Mouse (Mus musculus) heart, embryonic 16.5 days (tissue): ENCODE results near the gene Hadha. TPM values are rescaled to one million over a fixed set of nuclear protein-coding genes. Genes with fewer than 3 reads are reported as not detected.

Experiments used
- ATAC-seq: fragments of 200-750 bp; cut with Nextera tagmentation; replicated peaks from 2 replicates; pipeline ENCODE4 v1.8.0; 2017; ENCODE audit warnings: moderate number of reproducible peaks; ENCODE audit not compliant: insufficient read depth, low FRiP score; ENCODE audit errors: extremely low read depth
- H3K27ac ChIP-seq: fragments of 300-500 bp; sonication (generic); 2 replicates; pipeline ENCODE4 v1.5.1; 2014; ENCODE audit warnings: mild to moderate bottlenecking, low read length, control low read depth, moderate library complexity
- H3K27me3 ChIP-seq: fragments of 300-500 bp; sonication (generic); 2 replicates; pipeline ENCODE4 v1.6.1; 2014; ENCODE audit warnings: low read length, mixed read lengths; ENCODE audit not compliant: control insufficient read depth, insufficient read depth
- H3K36me3 ChIP-seq: fragments of 300-500 bp; sonication (generic); 2 replicates; pipeline ENCODE4 v1.6.1; 2014; ENCODE audit not compliant: control insufficient read depth, insufficient read depth
- H3K4me1 ChIP-seq: fragments of 300-500 bp; sonication (generic); 2 replicates; pipeline ENCODE4 v1.6.1; 2014; ENCODE audit warnings: low read length, mixed read lengths; ENCODE audit not compliant: control insufficient read depth, insufficient read depth
- H3K4me2 ChIP-seq: fragments of 300-500 bp; sonication (generic); 2 replicates; pipeline ENCODE4 v1.6.1; 2014; ENCODE audit warnings: low read depth, mild to moderate bottlenecking, control low read depth, low read length
- H3K4me3 ChIP-seq: fragments of 300-500 bp; sonication (generic); 2 replicates; pipeline ENCODE4 v1.5.1; 2014; ENCODE audit warnings: mild to moderate bottlenecking, control low read depth, low read length
- H3K9ac ChIP-seq: fragments of 300-500 bp; sonication (generic); 2 replicates; pipeline ENCODE4 v1.6.1; 2014; ENCODE audit warnings: low read length, control low read depth
- H3K9me3 ChIP-seq: fragments of 300-500 bp; sonication (generic); replicated peaks from 2 replicates; pipeline ENCODE4 v1.6.1; 2016; ENCODE audit warnings: low read length; ENCODE audit not compliant: control insufficient read depth
- WGBS: fragments of 180-500 bp; shearing (Covaris S2); extraction: QIAGEN DNeasy Blood & Tissue Kit; methylation state at CpG from one replicate; pipeline ENCODE4 v1.1.7; 2014; 5-methylcytosine and 5-hydroxymethylcytosine counted together
- polyA plus RNA-seq: library from polyadenylated mRNA; unstranded; fragments of >200 nt; fragmentation: Nextera tagmentation; extraction: Ambion mirVana; gene quantifications from 2 replicates; pipeline ENCODE4 v1.2.1, GENCODE M21; 2015

Gene Hadha
- polyA plus RNA-seq, 1 experiment from 2014 or later = 361 TPM

- no peak overlapping the region for H3K4me3 ChIP-seq
- H3K4me1 ChIP-seq = no peaks in the 10 kb centered on the region
- no peak overlapping the region for H3K9ac ChIP-seq
- no peak for ATAC-seq
- peaks cover 45% of the 10 kb centered on the region for H3K36me3 ChIP-seq
- no peaks in the 10 kb centered on the region for H3K9me3 ChIP-seq
- no peak overlapping the region for H3K4me2 ChIP-seq
- H3K27ac ChIP-seq = no peak overlapping the region
- WGBS = 84% methylated on average over 12 of the region's 12 CpGs
- no peaks in the 10 kb centered on the region for H3K27me3 ChIP-seq
Observed at GRCm38 (mm10) chr5:30187687-30188485, 32.9 kb upstream of the Hadha start.

- Histone ChIP-seq H3K4me3 (no peak overlapping the region), H3K4me1 (peaks cover 17% of the 10 kb centered on the region), H3K4me2 (no peak overlapping the region), H3K27me3 (no peaks in the 10 kb centered on the region), H3K36me3 (peaks cover 61% of the 10 kb centered on the region), H3K9me3 (no peaks in the 10 kb centered on the region), H3K9ac (no peak overlapping the region), H3K27ac (no peak overlapping the region)
- WGBS = 74% methylated on average over 4 of the region's 4 CpGs
- no peak for ATAC-seq
Observed at GRCm38 (mm10) chr5:30175811-30176210, 20.8 kb upstream of the Hadha start.

- no peak overlapping the region for H3K4me3 ChIP-seq
- 60% methylated on average over 20 of the region's 20 CpGs for WGBS
- H3K4me2 ChIP-seq = no peak overlapping the region
- H3K36me3 ChIP-seq = peaks cover 54% of the 10 kb centered on the region
- H3K27ac ChIP-seq = peak overlapping the region; percentile 94
- peaks cover 27% of the 10 kb centered on the region for H3K4me1 ChIP-seq
- ATAC-seq = no peak
- no peak overlapping the region for H3K9ac ChIP-seq
- no peaks in the 10 kb centered on the region for H3K9me3 ChIP-seq
- H3K27me3 ChIP-seq = no peaks in the 10 kb centered on the region
Observed at GRCm38 (mm10) chr5:30172931-30173692, 18.1 kb upstream of the Hadha start.

DNA sequence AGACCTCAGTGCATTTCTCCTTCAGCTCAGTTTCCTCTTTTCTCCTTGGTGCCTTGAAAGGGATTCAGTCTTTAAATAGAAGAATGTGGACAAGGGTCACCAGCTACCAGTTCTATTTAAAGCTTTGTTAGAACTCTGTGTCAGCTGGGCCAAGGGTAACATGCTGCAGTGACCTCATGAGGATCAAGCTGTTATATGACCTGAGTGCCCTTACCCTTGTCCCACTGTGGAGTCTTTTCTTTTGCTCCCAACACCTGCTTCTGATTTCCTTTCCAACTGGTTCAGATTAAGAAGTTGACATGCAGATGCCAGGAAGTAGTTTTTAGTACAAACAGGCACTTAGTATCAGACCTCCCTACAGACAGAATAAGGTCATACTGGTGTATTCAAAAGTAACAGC is 17.2 kb upstream of the Hadha start:
- Histone ChIP-seq H3K4me1 (peaks cover 27% of the 10 kb centered on the region), H3K9me3 (no peaks in the 10 kb centered on the region), H3K27me3 (no peaks in the 10 kb centered on the region), H3K36me3 (peaks cover 48% of the 10 kb centered on the region), H3K9ac (peak overlapping the region; percentile 55), H3K27ac (peak overlapping the region; percentile 94), H3K4me3 (no peak overlapping the region), H3K4me2 (peak overlapping the region; percentile 23)
- ATAC-seq = peak; percentile 90

GRCm38 (mm10) chr5:30170303-30170940 is 15.5 kb upstream of the Hadha start:
- Histone ChIP-seq H3K4me3 (no peak overlapping the region), H3K9ac (no peak overlapping the region), H3K4me2 (peak overlapping the region; percentile 12; the same call in 1 of the 2 replicates), H3K27ac (peak overlapping the region; percentile 87), H3K4me1 (peaks cover 27% of the 10 kb centered on the region), H3K9me3 (no peaks in the 10 kb centered on the region), H3K36me3 (peaks cover 38% of the 10 kb centered on the region), H3K27me3 (no peaks in the 10 kb centered on the region)
- ATAC-seq = no peak
- WGBS = 57% methylated on average over 5 of the region's 5 CpGs

- no peaks in the 10 kb centered on the region for H3K9me3 ChIP-seq
- ATAC-seq = no peak; the same call in 1 of the 2 replicates
- no peak overlapping the region for H3K9ac ChIP-seq
- H3K4me1 ChIP-seq = peaks cover 10% of the 10 kb centered on the region
- peak overlapping the region; percentile 79 for H3K27ac ChIP-seq
- H3K36me3 ChIP-seq = peaks cover 15% of the 10 kb centered on the region
- 54% methylated on average over 5 of the region's 5 CpGs for WGBS
- peak overlapping the region; percentile 35; the same call in 1 of the 2 replicates for H3K4me2 ChIP-seq
- H3K27me3 ChIP-seq = no peaks in the 10 kb centered on the region
- H3K4me3 ChIP-seq = no peak overlapping the region
Observed at GRCm38 (mm10) chr5:30165234-30165946, 10.4 kb upstream of the Hadha start.

GRCm38 (mm10) chr5:30162339-30162738 is 7.4 kb upstream of the Hadha start:
- Histone ChIP-seq H3K4me1 (peaks cover 18% of the 10 kb centered on the region), H3K27me3 (no peaks in the 10 kb centered on the region), H3K4me3 (no peak overlapping the region), H3K9me3 (no peaks in the 10 kb centered on the region), H3K9ac (no peak overlapping the region), H3K27ac (no peak overlapping the region), H3K4me2 (no peak overlapping the region), H3K36me3 (peaks cover 7% of the 10 kb centered on the region)
- 67% methylated on average over 6 of the region's 6 CpGs for WGBS
- no peak for ATAC-seq

GRCm38 (mm10) chr5:30161836-30162235 is 6.9 kb upstream of the Hadha start:
- H3K4me1 ChIP-seq = peaks cover 20% of the 10 kb centered on the region
- no peaks in the 10 kb centered on the region for H3K27me3 ChIP-seq
- WGBS = 91% methylated on average over 1 of the region's 1 CpGs
- no peak overlapping the region for H3K9ac ChIP-seq
- H3K9me3 ChIP-seq = no peaks in the 10 kb centered on the region
- ATAC-seq = no peak
- H3K4me3 ChIP-seq = no peak overlapping the region
- no peak overlapping the region for H3K27ac ChIP-seq
- peaks cover 6% of the 10 kb centered on the region for H3K36me3 ChIP-seq
- H3K4me2 ChIP-seq = no peak overlapping the region
